Mouse (Mus musculus) lung, adult 2 months (tissue): Measurements from ENCODE around the gene Agap3.

ENCODE experiments used
- CTCF ChIP-seq: fragments of 200-500 bp; IDR thresholded peaks from 2 replicates; pipeline ENCODE4 v1.5.1; 2011; ENCODE audit warnings: mild to moderate bottlenecking, low read length, control low read depth; ENCODE audit not compliant: insufficient read depth
- POLR2A ChIP-seq: fragments of 200-500 bp; IDR thresholded peaks from 2 replicates; pipeline ENCODE4 v1.6.1; 2011; ENCODE audit warnings: low read depth, mild to moderate bottlenecking, control low read depth, low read length, borderline replicate concordance; ENCODE audit errors: extremely low read depth

GRCm38 (mm10) chr5:24534292-24534691 lies 82.3 kb downstream of the Agap3 start:
- TF ChIP-seq POLR2A, result no peak
- no peak for TF ChIP-seq CTCF
